Mouse (Mus musculus) intestine, postnatal 0 days (tissue): ENCODE data around the gene Gm36210. TPM values are rescaled to one million over a fixed set of nuclear protein-coding genes. Genes with fewer than 3 reads are reported as not detected.
A peak's percentile ranks its signal among the peaks of the same experiment; 100 is the strongest.

Experiments used
- ATAC-seq: fragments of 200-750 bp; cut with Nextera tagmentation; 2 replicates; pipeline ENCODE4 v1.8.0; 2017; ENCODE audit warnings: mild to moderate bottlenecking, moderate TSS enrichment, moderate library complexity
- H3K27ac ChIP-seq: fragments of 300-500 bp; sonication (generic); 2 replicates; pipeline ENCODE4 v1.5.1; 2014; ENCODE audit warnings: mild to moderate bottlenecking, low read depth, low read length, moderate library complexity
- H3K27me3 ChIP-seq: fragments of 300-500 bp; sonication (generic); replicated peaks from 2 replicates; pipeline ENCODE4 v1.6.1; 2014; ENCODE audit warnings: low read length, mixed read lengths; ENCODE audit not compliant: control insufficient read depth, insufficient read depth
- H3K36me3 ChIP-seq: fragments of 300-500 bp; sonication (generic); 2 replicates; pipeline ENCODE4 v1.6.1; 2014; ENCODE audit warnings: mild to moderate bottlenecking, moderate library complexity; ENCODE audit not compliant: control insufficient read depth, insufficient read depth
- H3K4me1 ChIP-seq: fragments of 300-500 bp; sonication (generic); replicated peaks from 2 replicates; pipeline ENCODE4 v1.6.1; 2014; ENCODE audit warnings: antibody characterized with exemption, low read length, mixed read lengths; ENCODE audit not compliant: control insufficient read depth, insufficient read depth
- H3K4me2 ChIP-seq: fragments of 300-500 bp; sonication (generic); replicated peaks from 2 replicates; pipeline ENCODE4 v1.6.1; 2014; ENCODE audit warnings: low read depth, mild to moderate bottlenecking, moderate library complexity
- H3K4me3 ChIP-seq: fragments of 300-500 bp; sonication (generic); 2 replicates; pipeline ENCODE4 v1.5.1; 2014; ENCODE audit warnings: low read depth, low read length
- H3K9ac ChIP-seq: fragments of 300-500 bp; sonication (generic); 2 replicates; pipeline ENCODE4 v1.6.1; 2014; ENCODE audit warnings: mild to moderate bottlenecking, low read depth, low read length
- H3K9me3 ChIP-seq: fragments of 300-500 bp; sonication (generic); 2 replicates; pipeline ENCODE4 v1.6.1; 2016; ENCODE audit warnings: mixed run types; ENCODE audit not compliant: control insufficient read depth
- CTCF ChIP-seq: sonication (generic); IDR thresholded peaks from 2 replicates; pipeline ENCODE4 v1.5.1; 2016; ENCODE audit warnings: low read depth, mild to moderate bottlenecking, control low read depth, antibody characterized with exemption, moderate library complexity
- WGBS: fragments of 180-500 bp; shearing (Covaris S2); extraction: QIAGEN DNeasy Blood & Tissue Kit; methylation state at CpG from one replicate; pipeline ENCODE4 v1.1.7; 2014; 5-methylcytosine and 5-hydroxymethylcytosine counted together
- polyA plus RNA-seq: library from polyadenylated mRNA; unstranded; fragments of >200 nt; fragmentation: Nextera tagmentation; extraction: Ambion mirVana; gene quantifications from 2 replicates; pipeline ENCODE4 v1.2.1, GENCODE M21; 2015

The Gm36210 gene
- polyA plus RNA-seq, 1 experiment from 2014 or later, result not detected

- 73% methylated on average over 12 of the region's 12 CpGs for WGBS
- ATAC-seq, result no peak
- Histone ChIP-seq H3K36me3 (no peaks in the 10 kb centered on the region), H3K4me1 (no peaks in the 10 kb centered on the region), H3K4me2 (no peak overlapping the region), H3K4me3 (no peak overlapping the region), H3K27me3 (no peaks in the 10 kb centered on the region), H3K27ac (no peak overlapping the region), H3K9me3 (no peaks in the 10 kb centered on the region), H3K9ac (no peak overlapping the region)
- no peak for TF ChIP-seq CTCF
Observed at GRCm38 (mm10) chr7:4933103-4933502, 26.8 kb upstream of the Gm36210 start.

- Histone ChIP-seq H3K27ac (no peak overlapping the region), H3K4me2 (0 out of 2 replicates have a peak overlapping the region, but pooled peaks have one; percentile 13), H3K4me1 (0 out of 2 replicates have a peak, but pooled peaks cover 4% of the 10 kb centered on the region), H3K27me3 (0 out of 2 replicates have a peak, but pooled peaks cover 3% of the 10 kb centered on the region), H3K9ac (no peak overlapping the region), H3K36me3 (no peaks in the 10 kb centered on the region), H3K9me3 (no peaks in the 10 kb centered on the region), H3K4me3 (no peak overlapping the region)
- no peak for ATAC-seq
- 70% methylated on average over 17 of the region's 17 CpGs for WGBS
- no peak for TF ChIP-seq CTCF
Observed at GRCm38 (mm10) chr7:4928323-4928722, 22.0 kb upstream of the Gm36210 start.

GRCm38 (mm10) chr7:4927711-4928110, 21.4 kb upstream of the Gm36210 start:
- Histone ChIP-seq H3K4me2 (0 out of 2 replicates have a peak overlapping the region, but pooled peaks have one; percentile 13), H3K27me3 (0 out of 2 replicates have a peak, but pooled peaks cover 6% of the 10 kb centered on the region), H3K4me3 (no peak overlapping the region), H3K9ac (no peak overlapping the region), H3K27ac (no peak overlapping the region), H3K4me1 (0 out of 2 replicates have a peak, but pooled peaks cover 5% of the 10 kb centered on the region), H3K9me3 (no peaks in the 10 kb centered on the region), H3K36me3 (no peaks in the 10 kb centered on the region)
- no peak for ATAC-seq
- 50% methylated on average over 8 of the region's 8 CpGs for WGBS
- no peak for TF ChIP-seq CTCF

GRCm38 (mm10) chr7:4926849-4927248, 20.5 kb upstream of the Gm36210 start:
- Histone ChIP-seq H3K4me2 (no peak overlapping the region), H3K9me3 (no peaks in the 10 kb centered on the region), H3K27me3 (0 out of 2 replicates have a peak, but pooled peaks cover 6% of the 10 kb centered on the region), H3K9ac (no peak overlapping the region), H3K4me1 (0 out of 2 replicates have a peak, but pooled peaks cover 8% of the 10 kb centered on the region), H3K4me3 (no peak overlapping the region), H3K27ac (no peak overlapping the region), H3K36me3 (no peaks in the 10 kb centered on the region)
- ATAC-seq, result no peak
- TF ChIP-seq CTCF, result no peak
- 79% methylated on average over 16 of the region's 16 CpGs for WGBS

- H3K4me3 ChIP-seq, result no peak within 1 kb of the TSS
- no peak within 1 kb of the TSS for H3K9ac ChIP-seq
- H3K4me1 ChIP-seq, result 0 out of 2 replicates have a peak, but pooled peaks cover 8% of the 10 kb centered on the region
- peaks cover 2% of the 10 kb centered on the region; the same call in 1 of the 2 replicates for H3K36me3 ChIP-seq
- H3K4me2 ChIP-seq, result no peak within 1 kb of the TSS; the same call in none of the 2 replicates
- peak; percentile 20 for ATAC-seq
- no peaks in the 10 kb centered on the region for H3K9me3 ChIP-seq
- peak within 1 kb of the TSS; percentile 68 for H3K27ac ChIP-seq
- H3K27me3 ChIP-seq, result 0 out of 2 replicates have a peak, but pooled peaks cover 6% of the 10 kb centered on the region
- WGBS, result 18% methylated on average over 6 of the region's 6 CpGs
- no peak for TF ChIP-seq CTCF
Observed at GRCm38 (mm10) chr7:4925441-4926381, 19.4 kb upstream of the Gm36210 start, which contains the start of gene Ssc5d. TSS of gene Ssc5d (plus strand) at chr7:4925785.

- Histone ChIP-seq H3K9me3 (no peaks in the 10 kb centered on the region), H3K4me1 (0 out of 2 replicates have a peak, but pooled peaks cover 8% of the 10 kb centered on the region), H3K36me3 (peaks cover 10% of the 10 kb centered on the region), H3K27ac (peak overlapping the region; percentile 68; the same call in 1 of the 2 replicates), H3K4me2 (no peak overlapping the region), H3K4me3 (no peak overlapping the region), H3K27me3 (0 out of 2 replicates have a peak, but pooled peaks cover 6% of the 10 kb centered on the region), H3K9ac (no peak overlapping the region)
- peak; percentile 19 for ATAC-seq
- 4% methylated on average over 3 of the region's 4 CpGs for WGBS
- no peak for TF ChIP-seq CTCF
Observed at GRCm38 (mm10) chr7:4924891-4925301, 18.6 kb upstream of the Gm36210 start.
